Mouse (Mus musculus) urinary bladder, adult 18-20 months (tissue): ENCODE measurements at regions not wholly inside any gene's neighbourhood (a gene's known extent, or its start where the extent isn't known, plus 50 kb on each side); places are given as distances from the start of the nearest gene placed in this dataset.

Source experiments
- DNase-seq, 2 experiments: peaks; one replicate each; pipeline ENCODE4 v3.0.0; 2022; ENCODE audit warnings: low spot score in 2 of 2, mixed read lengths in 2 of 2

DNA sequence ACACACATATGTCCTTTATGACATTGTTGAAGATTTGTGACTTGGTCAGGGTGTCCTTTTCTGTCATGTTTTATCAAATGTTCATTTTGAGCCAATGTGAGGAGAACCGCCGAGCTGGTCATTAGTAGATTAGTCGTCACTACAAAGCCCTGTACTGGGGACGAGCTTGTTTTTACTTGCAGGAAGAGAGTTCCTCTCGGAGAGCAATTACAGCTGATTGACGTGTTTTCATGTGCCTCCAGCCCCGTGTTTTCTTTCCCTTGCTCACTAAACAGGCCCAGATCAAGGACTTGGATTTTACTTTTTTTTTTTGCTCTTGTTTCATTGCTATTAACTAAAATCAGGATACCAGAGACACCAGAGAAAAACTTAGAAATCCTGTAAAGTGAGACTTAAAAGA lies 307.1 kb upstream of the Pkn2 start:
- DNase-seq, result no peak

DNA sequence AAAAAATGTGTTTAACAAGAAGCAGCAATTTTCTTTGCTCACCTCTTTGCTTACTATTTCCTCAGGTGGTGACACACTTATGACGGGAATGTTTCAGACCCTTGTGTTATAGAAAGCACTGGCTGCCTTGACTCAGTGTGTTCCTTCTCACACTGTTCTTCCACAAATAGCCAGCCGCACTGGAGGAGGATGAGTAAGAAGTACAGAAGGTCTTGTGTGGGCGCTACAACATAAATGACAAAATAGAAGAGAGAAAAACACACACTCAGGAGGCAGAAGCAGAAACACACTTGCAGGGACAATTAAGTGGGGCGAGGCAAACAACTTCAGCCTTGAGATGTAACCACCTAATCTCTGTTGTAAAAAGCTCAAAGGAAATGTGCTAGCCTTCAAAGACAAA lies 292.2 kb upstream of the Pkn2 start:
- DNase-seq, result no peak

DNA sequence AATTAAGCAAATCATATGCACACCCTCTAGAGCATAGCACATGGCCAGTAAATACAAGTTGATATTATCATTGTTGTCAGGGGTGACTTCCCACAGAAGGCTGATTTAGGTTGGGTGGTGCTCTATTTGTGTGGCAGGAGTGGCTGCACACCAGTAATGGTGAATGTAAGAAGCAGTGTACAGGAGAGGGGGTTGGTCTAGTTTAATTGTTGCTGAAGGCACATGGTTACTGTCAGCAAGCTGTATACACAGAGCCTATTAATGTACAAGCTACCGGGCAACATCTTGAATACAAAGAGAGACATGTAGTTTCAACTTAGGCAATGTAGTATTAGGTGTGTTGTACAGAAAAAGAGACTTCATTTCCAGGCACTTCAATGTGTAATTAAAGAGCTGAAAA lies 280.6 kb upstream of the Pkn2 start:
- DNase-seq, result no peak

DNA sequence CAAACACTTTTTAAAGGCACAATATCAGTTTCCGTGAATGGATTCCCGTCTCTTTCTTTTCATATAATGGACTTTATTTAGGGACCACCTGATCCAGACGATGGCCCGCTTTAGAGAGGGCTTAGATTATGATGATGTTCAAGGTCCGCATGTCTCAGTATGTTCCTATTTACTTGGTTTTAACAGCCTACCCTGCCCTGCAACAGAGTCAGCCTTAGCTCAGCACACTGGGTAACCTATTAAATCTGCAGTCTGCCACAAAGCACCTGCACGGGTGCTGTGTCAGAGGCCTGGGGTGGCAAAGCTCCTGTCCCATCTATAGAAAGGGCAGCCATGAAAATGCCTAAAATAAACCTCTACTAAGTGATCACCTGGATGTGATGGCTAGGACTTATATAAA lies 280.2 kb upstream of the Pkn2 start:
- DNase-seq, result no peak

DNA sequence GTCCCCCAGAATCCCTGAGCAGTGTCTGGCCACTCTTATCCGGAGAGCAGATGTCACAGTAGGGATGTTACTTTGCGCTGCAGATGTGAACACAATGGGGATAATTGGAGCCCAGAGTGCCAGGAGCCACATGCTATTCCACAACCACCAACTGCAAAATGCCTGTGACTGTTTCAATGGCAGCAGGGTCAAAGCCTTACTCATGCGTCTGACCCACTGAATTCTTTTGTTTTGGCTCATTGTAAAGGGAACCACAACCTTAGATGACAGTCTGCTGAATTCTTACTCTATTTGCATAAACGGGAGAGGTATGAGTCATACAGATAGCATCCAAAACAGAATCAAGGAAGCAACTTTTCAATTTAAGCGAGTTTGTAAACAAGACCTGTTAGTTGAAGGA lies 276.8 kb upstream of the Pkn2 start:
- DNase-seq, result no peak

DNA sequence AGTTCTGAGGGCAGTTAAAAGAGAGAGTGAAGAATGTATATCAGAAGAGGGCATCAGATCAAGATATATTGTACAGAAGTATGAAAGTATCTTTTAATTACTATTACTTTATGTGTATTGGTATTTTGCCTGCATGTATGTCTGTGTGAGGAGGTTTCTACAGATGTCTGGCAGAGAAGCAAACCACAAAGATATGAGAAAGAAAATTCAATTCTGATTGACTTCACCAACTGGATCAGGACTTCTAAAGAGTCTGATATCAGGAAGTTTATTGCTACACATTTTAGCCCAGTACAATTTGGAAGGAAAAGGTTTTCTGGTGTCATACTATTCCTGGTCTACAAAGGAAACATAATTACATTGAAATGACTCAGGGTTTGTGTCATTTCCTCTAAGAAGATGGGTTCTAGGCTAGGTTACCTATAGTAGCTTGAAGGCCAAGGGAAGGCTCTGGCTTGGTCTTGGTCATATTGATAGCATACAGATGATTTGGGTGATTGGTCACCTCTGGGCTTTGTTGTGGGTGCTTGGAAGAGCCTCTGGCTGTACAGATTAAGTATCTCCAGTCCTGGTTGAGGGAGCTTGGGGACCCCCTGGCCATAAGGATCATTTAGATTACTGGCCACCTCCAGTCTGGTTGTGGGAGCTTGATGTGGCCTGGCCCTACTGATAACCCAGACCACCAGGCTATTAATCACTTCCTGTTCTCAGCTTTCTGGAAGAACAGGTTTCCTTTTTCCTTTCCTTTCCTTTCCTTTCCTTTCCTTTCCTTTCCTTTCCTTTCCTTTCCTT lies 275.1 kb upstream of the Pkn2 start:
- no peak for DNase-seq

DNA sequence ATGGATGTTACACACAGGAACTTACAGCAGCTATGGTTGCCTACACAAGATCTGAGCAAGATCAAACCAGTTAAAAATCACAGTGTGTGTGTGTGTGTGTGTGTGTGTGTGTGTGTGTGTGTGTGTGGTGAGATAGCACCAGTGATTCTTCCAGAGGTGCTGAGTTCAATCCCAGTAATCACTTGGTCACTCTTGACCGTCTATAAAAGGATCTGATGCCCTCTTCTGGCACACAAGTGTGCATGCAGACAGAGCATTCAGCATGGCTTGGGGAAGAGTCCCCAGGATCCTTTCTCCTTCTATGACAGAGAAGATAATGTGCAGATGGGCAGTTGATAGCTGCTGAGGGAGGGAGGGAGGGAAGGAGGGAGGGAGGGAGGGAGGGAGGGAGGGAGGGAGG lies 274.4 kb upstream of the Pkn2 start:
- DNase-seq, result no peak

DNA sequence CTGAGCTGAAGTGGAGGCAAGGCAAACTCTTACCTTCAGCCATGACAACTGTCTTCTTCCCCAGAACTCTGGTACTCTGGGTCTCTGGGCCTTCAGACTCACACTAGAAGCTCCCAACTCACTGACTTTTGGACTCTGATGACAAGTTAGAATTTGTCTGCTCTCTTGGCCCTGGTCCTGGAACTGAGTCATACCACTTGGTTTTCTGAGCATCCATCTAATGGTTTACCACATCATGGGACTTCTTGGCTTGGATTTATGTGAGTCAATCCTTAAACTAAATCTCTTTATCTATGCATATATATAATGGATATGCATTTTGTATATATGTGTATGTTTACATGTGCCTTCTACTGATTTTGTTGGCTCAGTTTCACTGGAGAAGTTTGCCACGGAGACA lies 273.8 kb upstream of the Pkn2 start:
- no peak for DNase-seq

DNA sequence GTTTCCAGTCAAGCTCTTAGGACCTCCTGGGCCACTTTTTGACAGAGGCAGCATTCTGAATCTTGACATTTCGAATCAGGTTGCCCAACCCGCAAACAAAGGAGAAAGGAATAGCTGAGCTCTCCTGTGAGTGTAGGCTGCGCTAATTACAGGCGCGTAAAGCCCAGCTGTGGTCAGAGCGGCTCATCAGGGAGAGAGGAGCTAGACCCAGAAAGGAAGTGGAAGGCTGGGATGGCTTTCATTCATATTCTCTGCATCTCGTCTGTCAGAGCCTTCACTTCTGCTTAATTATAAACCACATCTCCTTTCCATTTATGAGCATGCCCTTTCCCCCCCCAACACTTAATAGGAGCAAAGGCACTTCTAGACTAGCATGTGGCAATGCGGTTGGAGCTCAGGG lies 265.7 kb upstream of the Pkn2 start:
- no peak for DNase-seq

DNA sequence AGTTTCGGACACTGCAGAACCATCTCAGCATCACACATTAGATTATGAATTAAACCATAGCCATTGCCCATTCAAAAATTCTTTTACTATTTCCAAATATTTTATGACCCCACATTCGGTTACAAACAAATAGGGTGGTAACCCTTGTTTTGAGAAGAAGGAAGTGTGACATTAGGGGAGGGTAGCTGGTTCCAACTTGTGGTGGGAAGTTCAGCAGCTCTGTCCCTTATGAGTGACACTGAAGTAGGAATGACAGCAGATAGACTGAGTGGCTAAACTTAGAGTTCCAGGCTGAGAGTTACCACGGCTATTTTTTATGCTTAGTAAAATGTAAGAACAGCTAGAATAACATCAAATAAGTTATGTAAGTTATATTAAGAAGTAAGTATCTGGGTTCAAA lies 257.1 kb upstream of the Pkn2 start:
- no peak for DNase-seq

DNA sequence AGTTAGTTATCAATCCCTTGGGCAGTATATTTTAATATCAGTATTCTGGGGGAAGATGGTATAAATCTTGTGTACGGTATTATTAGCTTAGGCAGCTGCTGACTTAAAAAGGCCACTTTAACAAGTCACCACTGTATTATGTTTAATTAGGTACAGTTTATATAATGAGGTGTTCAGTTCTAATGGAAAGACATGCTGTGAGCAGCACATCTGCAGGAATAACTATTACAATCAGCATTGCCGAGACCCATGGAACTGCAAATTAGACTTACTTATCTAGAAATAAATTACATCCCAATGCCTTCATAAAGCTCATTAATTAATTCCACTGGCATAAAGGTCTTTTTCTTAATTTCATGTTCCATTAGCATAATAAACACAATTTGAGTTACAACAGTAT lies 252.7 kb upstream of the Pkn2 start:
- no peak for DNase-seq

DNA sequence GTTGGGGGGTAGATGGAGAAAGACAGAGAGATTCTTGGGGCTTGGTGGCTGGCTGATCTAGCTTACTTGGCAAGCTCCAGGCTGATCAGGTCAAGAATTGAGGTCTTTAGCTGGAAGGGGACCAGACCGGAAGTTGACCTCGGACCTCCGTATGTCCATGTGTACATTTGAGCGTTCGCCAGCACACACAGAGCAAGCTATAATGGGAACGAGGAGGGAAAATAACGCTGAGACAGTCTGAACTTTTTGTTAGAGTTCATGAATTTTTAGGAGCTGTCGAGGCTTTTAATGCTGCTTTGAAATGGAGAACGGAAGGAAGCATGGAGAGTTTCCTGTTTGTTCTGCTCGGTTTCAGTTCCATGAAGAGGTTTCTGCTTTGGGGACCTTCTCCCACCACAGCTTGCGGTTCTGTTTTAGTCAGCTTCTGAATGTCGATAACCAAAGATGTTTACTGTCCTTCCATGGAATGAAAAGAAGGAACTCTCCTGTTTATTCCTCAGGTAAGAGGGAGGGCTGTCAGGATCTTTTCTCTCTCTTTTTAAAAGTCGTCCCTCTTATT lies 226.0 kb upstream of the Pkn2 start:
- no peak for DNase-seq

DNA sequence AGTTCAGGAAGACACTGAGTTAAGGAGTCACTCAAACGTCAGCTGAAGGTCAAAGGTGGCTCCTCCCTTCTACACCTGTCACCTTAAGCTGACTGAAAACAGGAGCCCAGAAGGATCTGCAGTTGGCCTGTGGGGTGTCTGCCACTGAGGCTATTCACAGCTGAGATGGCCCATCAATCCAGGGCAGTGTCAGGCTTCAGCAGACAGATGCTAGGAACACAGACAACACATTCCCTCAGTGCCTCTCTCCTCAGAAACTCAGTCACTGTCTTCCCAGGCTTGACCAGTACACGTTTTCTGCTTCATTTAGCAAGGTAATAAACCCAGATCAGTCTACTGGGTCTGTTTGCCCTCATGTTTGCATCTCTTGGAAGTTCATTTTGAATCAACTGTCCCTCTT lies 222.9 kb upstream of the Pkn2 start:
- DNase-seq, result no peak

DNA sequence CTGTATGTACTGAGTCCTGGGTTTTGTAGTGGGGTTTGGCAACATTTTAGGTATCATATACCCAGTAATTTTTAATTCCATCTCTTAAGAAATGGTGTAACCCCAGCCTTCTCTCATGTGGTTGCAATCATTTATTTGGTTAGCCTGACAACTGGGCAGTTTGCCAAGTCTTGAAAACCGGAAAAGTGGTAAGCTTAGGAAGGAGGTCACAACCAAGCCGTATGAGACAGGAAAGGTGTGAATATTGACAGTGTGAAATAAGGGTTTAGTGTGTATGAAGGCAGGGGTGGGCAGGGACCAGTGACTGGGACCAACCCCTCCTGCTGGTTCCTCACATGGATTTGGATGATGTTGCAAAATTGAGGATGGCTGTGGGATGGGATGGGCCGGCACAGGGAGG lies 221.5 kb upstream of the Pkn2 start:
- DNase-seq, result peak; percentile 4 to 15

DNA sequence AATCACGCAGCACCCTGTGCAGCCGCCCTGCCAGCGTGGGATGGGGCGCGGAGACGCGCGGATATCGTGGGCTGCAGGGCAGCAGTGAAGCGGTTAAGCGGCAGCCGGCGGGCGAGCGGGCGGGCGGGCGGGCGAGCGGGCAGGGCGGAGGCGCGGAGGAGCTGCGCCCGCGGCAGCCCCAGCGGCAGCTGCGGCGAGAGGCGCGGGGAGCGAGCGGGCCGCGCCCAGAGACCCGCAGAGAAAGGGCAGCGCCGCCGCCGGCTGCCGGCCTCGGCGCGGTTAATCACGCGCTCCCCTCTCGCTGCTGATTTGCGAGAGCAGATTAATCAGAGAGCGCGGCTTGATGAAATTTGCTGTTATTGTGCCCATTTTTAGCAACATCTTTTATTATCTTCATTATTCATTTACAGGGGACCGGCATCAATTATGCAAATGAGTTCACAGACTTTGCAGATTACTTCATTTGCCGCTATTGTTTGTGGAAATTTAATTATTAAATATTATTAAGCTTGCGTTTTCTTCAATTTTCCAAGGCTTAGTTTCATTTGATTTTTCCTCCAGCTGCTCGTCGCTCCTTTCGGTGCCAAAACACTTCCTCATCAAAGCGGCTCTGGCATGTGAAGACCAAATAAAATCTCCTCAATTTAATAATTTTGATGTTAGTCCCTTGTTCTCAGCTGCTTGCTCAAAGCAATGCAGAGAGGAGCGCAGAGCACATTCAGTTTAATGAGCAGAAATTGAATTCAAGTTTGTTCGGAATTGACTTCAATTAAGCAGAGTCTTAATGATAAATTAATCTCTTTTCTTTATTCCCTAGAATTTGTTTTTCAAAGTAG lies 219.2 kb upstream of the Pkn2 start:
- peak in 1 of 2 experiments; percentile 12 for DNase-seq

DNA sequence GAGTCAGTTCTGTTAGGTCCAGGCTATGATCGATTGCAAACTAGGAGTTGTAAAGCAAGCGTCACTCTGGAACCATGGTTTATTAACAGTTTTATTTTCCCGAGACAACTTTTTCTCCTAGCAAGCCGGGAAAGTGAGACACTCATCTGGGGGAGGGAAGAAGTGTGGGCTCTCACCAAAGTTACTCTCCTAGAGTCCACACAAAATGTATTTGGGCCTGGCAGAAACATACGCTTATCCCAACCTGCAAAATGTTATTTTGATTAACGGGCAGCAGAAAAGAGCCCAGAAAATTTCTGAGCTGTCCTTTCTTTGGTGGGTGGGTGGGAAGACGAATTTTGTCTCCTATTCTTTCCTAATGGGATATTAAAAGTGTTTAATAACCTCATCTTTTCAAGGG lies 218.4 kb upstream of the Pkn2 start:
- DNase-seq, result no peak

DNA sequence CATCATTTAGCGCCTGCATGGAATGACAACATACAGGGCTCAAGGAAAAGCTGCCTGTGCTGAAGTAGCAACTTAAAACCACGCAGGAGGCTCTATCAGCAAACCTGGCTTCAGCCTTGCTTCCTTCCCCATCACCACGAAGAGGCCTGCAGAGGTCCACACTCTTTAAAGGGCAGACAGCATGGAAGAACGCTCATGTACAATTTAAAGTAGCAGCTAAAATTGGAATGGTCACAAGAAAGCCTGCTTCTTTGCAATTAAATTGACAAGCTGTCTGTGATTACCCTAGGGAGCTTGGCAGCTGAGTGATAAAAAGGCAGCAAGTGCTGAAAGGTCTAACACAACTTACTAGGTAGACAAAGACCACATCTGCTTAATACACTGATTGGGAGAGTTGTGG lies 210.4 kb upstream of the Pkn2 start:
- DNase-seq, result no peak

DNA sequence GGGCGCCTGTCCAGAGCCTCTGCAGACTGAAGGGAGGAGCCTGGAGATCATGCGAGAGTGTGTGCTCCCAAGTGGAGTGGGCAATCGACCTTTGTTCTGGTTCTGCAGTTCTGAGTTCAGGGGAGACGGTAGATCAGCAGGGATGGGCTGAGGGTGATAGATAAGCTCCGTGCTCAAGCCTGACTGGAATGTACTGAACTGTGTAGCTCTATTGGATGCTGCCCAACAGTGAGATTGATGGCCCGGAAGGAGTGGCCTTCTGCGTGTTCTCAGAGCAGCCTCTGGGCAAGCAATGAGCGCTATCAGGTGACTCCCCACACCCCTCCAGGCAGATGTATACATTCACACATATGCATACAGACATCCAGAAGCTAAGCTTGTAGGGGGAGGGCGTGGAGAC lies 209.1 kb upstream of the Pkn2 start:
- no peak for DNase-seq

DNA sequence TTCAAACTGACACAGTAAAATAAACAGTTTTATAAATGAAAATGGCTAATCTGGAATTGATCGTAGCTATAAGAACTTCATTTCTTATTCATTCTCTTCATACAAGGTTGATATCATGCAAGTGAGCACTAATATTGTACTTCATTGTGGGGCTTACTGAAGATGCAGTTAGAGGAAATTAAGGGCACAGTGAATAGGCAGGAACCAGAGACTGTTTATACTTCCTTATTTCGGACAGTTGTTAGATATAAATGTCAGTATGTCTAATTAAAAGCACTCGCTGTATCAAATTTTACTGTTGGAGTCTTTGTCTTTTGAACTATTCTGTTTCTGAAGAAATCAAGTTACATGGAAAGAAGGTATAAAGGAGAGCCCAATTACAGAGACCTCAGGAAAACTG lies 208.5 kb upstream of the Pkn2 start:
- DNase-seq, result no peak

DNA sequence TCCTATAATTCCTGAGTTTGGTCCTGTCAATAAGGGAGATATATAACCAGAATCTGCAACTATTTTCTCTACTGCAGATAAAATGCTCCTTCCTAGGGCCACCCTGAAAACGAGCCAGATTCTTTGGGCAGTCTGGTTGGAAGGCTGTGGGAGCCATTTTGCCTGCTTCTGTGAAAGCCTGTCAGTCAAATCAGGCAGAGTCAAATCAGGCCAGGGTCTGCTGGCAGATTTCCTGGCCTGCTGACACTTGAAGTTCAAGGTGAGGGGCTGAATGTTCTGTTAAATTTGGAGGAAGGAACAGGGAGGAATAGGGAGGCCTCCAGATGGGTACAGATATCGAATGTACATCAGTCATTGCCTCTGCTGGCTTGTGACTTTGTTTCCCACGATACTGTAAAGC lies 206.0 kb upstream of the Pkn2 start:
- DNase-seq, result no peak

DNA sequence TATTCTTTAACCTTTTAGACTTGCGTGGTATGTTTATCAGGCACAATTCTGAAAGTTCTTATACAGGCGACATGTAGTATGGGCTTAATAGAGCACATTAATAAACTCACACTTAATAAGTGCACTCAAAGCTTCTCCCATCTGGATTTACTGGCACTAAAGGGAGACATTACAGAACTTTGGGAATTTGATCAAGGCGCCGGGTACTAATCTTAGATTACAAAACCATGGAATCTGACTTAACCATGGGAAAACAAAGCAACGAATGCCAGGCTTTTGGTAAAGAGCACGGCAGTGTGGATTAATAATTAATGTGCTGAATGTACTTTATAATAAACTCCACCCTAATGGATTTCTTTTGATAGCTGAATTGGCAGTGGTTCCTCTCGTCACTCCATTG lies 196.5 kb upstream of the Pkn2 start:
- DNase-seq, result no peak

DNA sequence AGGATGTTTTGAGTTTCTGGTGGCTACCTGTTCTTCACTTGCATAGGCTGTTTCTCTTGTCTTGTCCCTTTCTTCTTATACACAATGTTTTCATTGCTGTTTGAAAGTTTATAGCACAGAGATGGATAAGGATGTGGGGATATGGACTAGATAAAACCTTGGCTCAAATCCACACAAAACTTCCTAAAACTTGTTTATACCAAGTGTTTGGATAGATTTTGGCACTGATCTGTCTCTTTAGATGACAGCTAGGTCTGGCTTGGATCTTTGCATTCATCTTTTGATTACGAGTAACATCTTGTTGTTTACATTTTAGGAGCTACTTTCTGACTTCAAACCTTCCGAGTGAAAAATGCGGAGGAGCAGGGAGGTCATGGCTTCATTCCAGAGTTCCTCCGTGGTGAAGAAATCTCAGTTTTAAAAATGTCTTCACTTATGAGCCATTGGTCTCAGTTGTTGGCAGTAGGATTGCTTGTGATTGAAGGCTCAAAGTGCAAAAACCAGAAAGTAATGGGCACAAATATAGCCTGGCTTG lies 190.1 kb upstream of the Pkn2 start:
- no peak for DNase-seq

DNA sequence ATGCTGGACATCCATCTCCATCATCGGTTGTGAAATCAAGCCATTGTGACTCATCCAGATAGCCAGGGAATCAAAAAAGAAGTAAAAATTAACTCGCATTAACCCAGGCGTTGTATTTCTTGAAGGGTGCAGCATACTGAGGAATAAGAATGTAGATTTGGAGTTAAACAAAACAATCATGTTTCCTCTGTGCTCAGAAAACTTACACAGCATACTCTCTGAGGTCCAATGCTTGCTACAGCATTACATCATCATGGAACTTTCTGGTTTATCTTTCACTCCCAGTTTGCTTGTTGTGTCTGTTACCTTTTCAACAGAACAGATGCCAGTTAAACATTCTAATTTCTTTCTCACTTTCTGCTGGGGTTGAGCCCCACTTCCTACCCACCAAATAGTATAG lies 173.1 kb upstream of the Pkn2 start:
- no peak for DNase-seq
